Mouse (Mus musculus) megakaryocyte, embryonic 14.5 days (primary cell): Measurements from ENCODE around the gene Enah.

Experiments used
- FLI1 ChIP-seq: IDR thresholded peaks from 2 replicates; pipeline ENCODE4 v1.6.1; 2012; ENCODE audit warnings: low read length, inconsistent platforms, mixed read lengths
- GATA1 ChIP-seq: IDR thresholded peaks from 3 replicates; pipeline ENCODE4 v1.6.1; 2012; ENCODE audit warnings: mixed read lengths, low read length, inconsistent platforms, borderline replicate concordance

- no peak for TF ChIP-seq GATA1
- no peak for TF ChIP-seq FLI1
These were observed 8.7 kb upstream of the Enah start for GRCm38 (mm10) chr1:182028231-182029210.
